Mouse (Mus musculus): ENCODE data around the gene Zfp90. TPM values are rescaled to one million over a fixed set of nuclear protein-coding genes. Genes with fewer than 3 reads are reported as not detected.

Gene Zfp90
- polyA plus RNA-seq, 1 experiment: 14.0 TPM

- peak; percentile 49 to 94 for DNase-seq (ENCODE audit: extremely low spot score in 1 of 2, low spot score in 1 of 2)
Observed at GRCm38 (mm10) chr8:106432954-106433570, 17.9 kb downstream of the Zfp90 start.

GRCm38 (mm10) chr8:106433667-106434066, 18.5 kb downstream of the Zfp90 start:
- no peak for DNase-seq (ENCODE audit: extremely low spot score in 1 of 2, low spot score in 1 of 2)

- peak in 1 of 2 experiments; percentile 12 for DNase-seq (ENCODE audit: extremely low spot score in 1 of 2, low spot score in 1 of 2)
Observed at GRCm38 (mm10) chr8:106437781-106438180, 22.7 kb downstream of the Zfp90 start.

- DNase-seq (ENCODE audit: extremely low spot score in 1 of 2, low spot score in 1 of 2): no peak
Observed at GRCm38 (mm10) chr8:106440146-106440545, 25.0 kb downstream of the Zfp90 start.

GRCm38 (mm10) chr8:106442740-106443139, 27.6 kb downstream of the Zfp90 start:
- DNase-seq (ENCODE audit: extremely low spot score in 1 of 2, low spot score in 1 of 2): no peak

- DNase-seq (ENCODE audit: extremely low spot score in 1 of 2, low spot score in 1 of 2): no peak
Observed at GRCm38 (mm10) chr8:106451301-106452085, 36.4 kb downstream of the Zfp90 start.

GRCm38 (mm10) chr8:106452701-106453481, 37.8 kb downstream of the Zfp90 start:
- no peak for DNase-seq (ENCODE audit: extremely low spot score in 1 of 2, low spot score in 1 of 2)

- no peak for DNase-seq (ENCODE audit: extremely low spot score in 1 of 2, low spot score in 1 of 2)
Observed at GRCm38 (mm10) chr8:106454036-106454435, 38.9 kb downstream of the Zfp90 start.

GRCm38 (mm10) chr8:106462131-106462530, 47.0 kb downstream of the Zfp90 start:
- no peak for DNase-seq (ENCODE audit: extremely low spot score in 1 of 2, low spot score in 1 of 2)

GRCm38 (mm10) chr8:106463795-106464194, 48.7 kb downstream of the Zfp90 start:
- no peak for DNase-seq (ENCODE audit: extremely low spot score in 1 of 2, low spot score in 1 of 2)

- DNase-seq (ENCODE audit: extremely low spot score in 1 of 2, low spot score in 1 of 2): no peak
Observed at GRCm38 (mm10) chr8:106469485-106469884, 54.4 kb downstream of the Zfp90 start.

- DNase-seq (ENCODE audit: extremely low spot score in 1 of 2, low spot score in 1 of 2): no peak
Observed at GRCm38 (mm10) chr8:106474001-106474400, 58.9 kb downstream of the Zfp90 start.

Other genes with a start within 250 kb of the Zfp90 start
- 30.3 and 31.7 TPM in 2 replicates for gene Slc7a6, start 246.5 kb upstream of the Zfp90 start, polyA plus RNA-seq (2012; rRNA removed)
- 27.1 and 29.1 TPM in 2 replicates for gene Slc7a6os, start 204.4 kb upstream of the Zfp90 start, polyA plus RNA-seq (2012; rRNA removed)
- 28.3 and 33.4 TPM in 2 replicates for gene Prmt7, start 204.4 kb upstream of the Zfp90 start, polyA plus RNA-seq (2012; rRNA removed)
- 20.7 and 20.9 TPM in 2 replicates for gene Smpd3, start 77.3 kb upstream of the Zfp90 start, polyA plus RNA-seq (2012; rRNA removed)
- gene 6030452D12Rik, start 85.2 kb downstream of the Zfp90 start, polyA plus RNA-seq (2012; rRNA removed): not detected in 2 replicates
- gene Cdh3, start 95.6 kb downstream of the Zfp90 start, polyA plus RNA-seq (2012; rRNA removed): 1.3 and 1.4 TPM in 2 replicates
- gene Gm10073, start 158.1 kb downstream of the Zfp90 start, polyA plus RNA-seq (2012; rRNA removed): 51.1 and 60.7 TPM in 2 replicates
- 0.97 and 1.3 TPM in 2 replicates for gene Cdh1, start 188.0 kb downstream of the Zfp90 start, polyA plus RNA-seq (2012; rRNA removed)

Data from frontal cortex, adult 2 months (tissue).